Mouse (Mus musculus) CH12.LX (cell line): Measurements from ENCODE around the gene Gm5108. TPM values are rescaled to one million over a fixed set of nuclear protein-coding genes. Genes with fewer than 3 reads are reported as not detected.

Source experiments
- DNase-seq: peaks from one replicate; pipeline ENCODE4 v3.0.0-alpha.2; 2013; ENCODE audit errors: extremely low read depth
- H3K27ac ChIP-seq: 2 replicates; pipeline ENCODE4 v1.5.1; 2012; ENCODE audit warnings: low read depth, mild to moderate bottlenecking, control low read depth, moderate library complexity; ENCODE audit not compliant: insufficient read depth
- H3K27me3 ChIP-seq: replicated peaks from 2 replicates; pipeline ENCODE3; 2012; ENCODE audit warnings: inconsistent platforms
- H3K36me3 ChIP-seq, 2 experiments: replicated peaks in 1 of 2; 2 replicates each; pipeline versions ENCODE3 to v1.6.1; 2012; ENCODE audit warnings: inconsistent platforms in 1 of 2, low read length in 1 of 2, mild to moderate bottlenecking in 1 of 2, mixed read lengths in 1 of 2, moderate library complexity in 1 of 2; ENCODE audit not compliant: control insufficient read depth in 1 of 2, insufficient read depth in 1 of 2
- H3K4me1 ChIP-seq, 2 experiments: 2 replicates each; pipeline ENCODE4 v1.6.1; 2012; ENCODE audit warnings: inconsistent platforms in 1 of 2, moderate library complexity in 1 of 2; ENCODE audit not compliant: insufficient read depth in 2 of 2, control insufficient read depth in 1 of 2
- H3K4me2 ChIP-seq: 2 replicates; pipeline ENCODE4 v1.6.1; 2012; ENCODE audit warnings: low read depth, mild to moderate bottlenecking, control low read depth; ENCODE audit not compliant: poor library complexity, insufficient read depth, severe bottlenecking
- H3K4me3 ChIP-seq, 3 experiments: fragments of 150-350 bp in 1 of 3; sonication (generic) in 1 of 3; replicated peaks in 1 of 3; 2 replicates each; pipeline versions ENCODE3 to v1.5.1; 2011 to 2012; ENCODE audit warnings: low read depth in 2 of 3, low read length in 2 of 3, mild to moderate bottlenecking in 2 of 3, moderate library complexity in 2 of 3, control low read depth in 1 of 3, improper control_type of control experiment in 1 of 3, inconsistent platforms in 1 of 3, mixed read lengths in 1 of 3; ENCODE audit not compliant: poor library complexity in 1 of 3
- H3K79me2 ChIP-seq: replicated peaks from 2 replicates; pipeline ENCODE4 v1.6.1; 2012; ENCODE audit warnings: mild to moderate bottlenecking, moderate library complexity; ENCODE audit not compliant: control insufficient read depth, poor library complexity, insufficient read depth, severe bottlenecking; ENCODE audit errors: extremely low read depth
- H3K9ac ChIP-seq: 2 replicates; pipeline ENCODE4 v1.6.1; 2012; ENCODE audit warnings: low read depth, mild to moderate bottlenecking, control low read depth, moderate library complexity; ENCODE audit not compliant: insufficient read depth
- H3K9me3 ChIP-seq: replicated peaks from 2 replicates; pipeline ENCODE3; 2012; ENCODE audit warnings: low read length, inconsistent platforms, mixed read lengths
- BHLHE40 ChIP-seq: IDR thresholded peaks from 2 replicates; pipeline ENCODE4 v1.6.1; 2011; ENCODE audit warnings: mild to moderate bottlenecking, low read depth, low read length, improper control_type of control experiment
- CHD1 ChIP-seq: IDR thresholded peaks from 2 replicates; pipeline ENCODE4 v1.6.1; 2012; ENCODE audit warnings: low read depth, low read length, improper control_type of control experiment, inconsistent platforms
- CHD2 ChIP-seq: IDR thresholded peaks from 2 replicates; pipeline ENCODE4 v1.6.1; 2011; ENCODE audit warnings: low read length, improper control_type of control experiment
- CTCF ChIP-seq, 2 experiments: IDR thresholded peaks in 1 of 2; conservative IDR thresholded peaks in 1 of 2; 2 replicates each; pipeline ENCODE4 v1.5.1; 2011 to 2012; ENCODE audit warnings: low read depth in 2 of 2, low read length in 2 of 2, improper control_type of control experiment in 1 of 2, inconsistent platforms in 1 of 2, mild to moderate bottlenecking in 1 of 2, moderate library complexity in 1 of 2
- E2F4 ChIP-seq: IDR thresholded peaks from 2 replicates; pipeline ENCODE4 v1.6.1; 2011; ENCODE audit warnings: low read depth, low read length, improper control_type of control experiment; ENCODE audit not compliant: insufficient replicate concordance
- ELF1 ChIP-seq: IDR thresholded peaks from 2 replicates; pipeline ENCODE4 v1.6.1; 2014; ENCODE audit warnings: low read depth, mild to moderate bottlenecking, inconsistent platforms, low read length, improper control_type of control experiment
- EP300 ChIP-seq: IDR thresholded peaks from 2 replicates; pipeline ENCODE4 v1.6.1; 2011; ENCODE audit warnings: low read length, improper control_type of control experiment
- ETS1 ChIP-seq: conservative IDR thresholded peaks from 2 replicates; pipeline ENCODE4 v1.6.1; 2012; ENCODE audit warnings: low read depth, mild to moderate bottlenecking, inconsistent platforms, low read length, improper control_type of control experiment, moderate library complexity
- GABPA ChIP-seq: IDR thresholded peaks from 2 replicates; pipeline ENCODE4 v1.6.1; 2012; ENCODE audit warnings: low read depth, low read length, improper control_type of control experiment, inconsistent platforms; ENCODE audit not compliant: insufficient replicate concordance
- HCFC1 ChIP-seq: IDR thresholded peaks from 2 replicates; pipeline ENCODE4 v1.6.1; 2012; ENCODE audit warnings: low read depth, mild to moderate bottlenecking, inconsistent platforms, low read length, improper control_type of control experiment
- IRF4 ChIP-seq: IDR thresholded peaks from 2 replicates; pipeline ENCODE4 v1.6.1; 2014; ENCODE audit warnings: low read depth, mild to moderate bottlenecking, inconsistent platforms, low read length, improper control_type of control experiment
- JUN ChIP-seq: IDR thresholded peaks from 2 replicates; pipeline ENCODE4 v1.6.1; 2011; ENCODE audit warnings: low read depth, mild to moderate bottlenecking, low read length, improper control_type of control experiment, moderate library complexity; ENCODE audit not compliant: insufficient read depth
- JUND ChIP-seq: conservative IDR thresholded peaks from 2 replicates; pipeline ENCODE4 v1.6.1; 2011; ENCODE audit warnings: low read depth, low read length, improper control_type of control experiment
- KAT2A ChIP-seq: IDR thresholded peaks from 2 replicates; pipeline ENCODE4 v1.6.1; 2012; ENCODE audit warnings: low read length, improper control_type of control experiment, inconsistent platforms; ENCODE audit not compliant: insufficient replicate concordance
- MAFK ChIP-seq: IDR thresholded peaks from 2 replicates; pipeline ENCODE4 v1.6.1; 2011; ENCODE audit warnings: low read length, improper control_type of control experiment; ENCODE audit not compliant: insufficient replicate concordance
- MAX ChIP-seq: IDR thresholded peaks from 2 replicates; pipeline ENCODE4 v1.6.1; 2011; ENCODE audit warnings: low read length, improper control_type of control experiment
- MAZ ChIP-seq: IDR thresholded peaks from 2 replicates; pipeline ENCODE4 v1.6.1; 2012; ENCODE audit warnings: low read depth, mild to moderate bottlenecking, inconsistent platforms, low read length, improper control_type of control experiment, moderate library complexity
- MXI1 ChIP-seq: IDR thresholded peaks from 2 replicates; pipeline ENCODE4 v1.6.1; 2011; ENCODE audit warnings: mild to moderate bottlenecking, low read depth, low read length, improper control_type of control experiment
- MYC ChIP-seq: IDR thresholded peaks from 2 replicates; pipeline ENCODE4 v1.6.1; 2011; ENCODE audit warnings: low read depth, mild to moderate bottlenecking, improper control_type of control experiment, low read length
- NELFE ChIP-seq: IDR thresholded peaks from 2 replicates; pipeline ENCODE4 v1.6.1; 2011; ENCODE audit warnings: low read depth, low read length, improper control_type of control experiment
- NRF1 ChIP-seq: IDR thresholded peaks from 2 replicates; pipeline ENCODE4 v1.6.1; 2014; ENCODE audit warnings: low read depth, mild to moderate bottlenecking, inconsistent platforms, low read length, improper control_type of control experiment, moderate library complexity
- PAX5 ChIP-seq: IDR thresholded peaks from 2 replicates; pipeline ENCODE4 v1.6.1; 2012; ENCODE audit warnings: low read length, inconsistent platforms, mixed read lengths
- POLR2A ChIP-seq: IDR thresholded peaks from 2 replicates; pipeline ENCODE4 v1.6.1; 2011; ENCODE audit warnings: low read depth, mild to moderate bottlenecking, improper control_type of control experiment, low read length
- POLR2AphosphoS2 ChIP-seq: IDR thresholded peaks from 2 replicates; pipeline ENCODE4 v1.6.1; 2011; ENCODE audit warnings: low read depth, low read length, improper control_type of control experiment
- RAD21 ChIP-seq: IDR thresholded peaks from 2 replicates; pipeline ENCODE4 v1.6.1; 2011; ENCODE audit warnings: low read depth, mild to moderate bottlenecking, low read length, improper control_type of control experiment, moderate library complexity
- RCOR1 ChIP-seq: conservative IDR thresholded peaks from 2 replicates; pipeline ENCODE4 v1.6.1; 2012; ENCODE audit warnings: low read depth, mild to moderate bottlenecking, inconsistent platforms, low read length, improper control_type of control experiment
- SIN3A ChIP-seq: IDR thresholded peaks from 2 replicates; pipeline ENCODE4 v1.6.1; 2012; ENCODE audit warnings: low read length, improper control_type of control experiment, inconsistent platforms
- SMC3 ChIP-seq: IDR thresholded peaks from 2 replicates; pipeline ENCODE4 v1.6.1; 2011; ENCODE audit warnings: low read depth, low read length, improper control_type of control experiment
- TBP ChIP-seq: conservative IDR thresholded peaks from 2 replicates; pipeline ENCODE4 v1.6.1; 2011; ENCODE audit warnings: low read depth, low read length, improper control_type of control experiment
- TCF12 ChIP-seq: IDR thresholded peaks from 2 replicates; pipeline ENCODE4 v1.6.1; 2014; ENCODE audit warnings: low read depth, mild to moderate bottlenecking, inconsistent platforms, low read length, improper control_type of control experiment
- UBTF ChIP-seq: IDR thresholded peaks from 2 replicates; pipeline ENCODE4 v1.6.1; 2012; ENCODE audit warnings: low read depth, mild to moderate bottlenecking, inconsistent platforms, low read length, improper control_type of control experiment, moderate library complexity
- USF1 ChIP-seq: IDR thresholded peaks from 2 replicates; pipeline ENCODE4 v1.6.1; 2014; ENCODE audit warnings: low read depth, mild to moderate bottlenecking, inconsistent platforms, low read length, improper control_type of control experiment
- USF2 ChIP-seq: conservative IDR thresholded peaks from 2 replicates; pipeline ENCODE4 v1.6.1; 2011; ENCODE audit warnings: low read depth, low read length, improper control_type of control experiment
- ZC3H11A ChIP-seq: IDR thresholded peaks from 2 replicates; pipeline ENCODE4 v1.6.1; 2012; ENCODE audit warnings: low read depth, mild to moderate bottlenecking, inconsistent platforms, low read length, improper control_type of control experiment
- ZKSCAN1 ChIP-seq: IDR thresholded peaks from 2 replicates; pipeline ENCODE4 v1.6.1; 2012; ENCODE audit warnings: low read depth, inconsistent platforms, low read length, improper control_type of control experiment, borderline replicate concordance
- ZMIZ1 ChIP-seq: IDR thresholded peaks from 2 replicates; pipeline ENCODE4 v1.6.1; 2012; ENCODE audit warnings: low read depth, mild to moderate bottlenecking, inconsistent platforms, low read length, improper control_type of control experiment
- dilution Hi-C: fragments of 300-500 bp; cut with MboI; formaldehyde crosslinking; loops from 2 replicates; pipeline ENCODE4 v1.14.3; 2020; ENCODE audit warnings: low sequenced_read_pairs; ENCODE audit not compliant: extremely low pct_unique_long_range_greater_than_20kb, extremely low pct_ligation_motif_present
- in situ Hi-C: fragments of 300-500 bp; cut with MboI; formaldehyde crosslinking; loops from 3 replicates; pipeline ENCODE4 v1.14.3; 2019; ENCODE audit warnings: low sequenced_read_pairs, low pct_ligation_motif_present, low pct_unique_long_range_greater_than_20kb, mixed read lengths
- polyA plus RNA-seq: library from polyadenylated mRNA; unstranded; fragments of >175 nt; gene quantifications from 2 replicates; pipeline ENCODE4 v1.2.1, GENCODE M21; 2012; ENCODE audit warnings: low read depth; ENCODE audit not compliant: insufficient read length
- total RNA-seq, 2 experiments: library from RNA; depleted of rRNA; stranded (reverse); fragments of 300-350 nt in 1 of 2; fragments of >200 nt in 1 of 2; gene quantifications; 2 replicates each; pipeline ENCODE4 v1.2.3; 2012 to 2014

The Gm5108 gene
- total and polyA plus RNA-seq, 3 experiments, result not detected

GRCm38 (mm10) chr5:68012618-68013017 lies 71.1 kb downstream of the Gm5108 start:
- no peaks in the 10 kb centered on the region for H3K79me2 ChIP-seq
- in situ Hi-C loops (loop anchor here (5.0 to 25.0 kb wide), 2 partner anchors 260 to 475 kb away; no protein-coding TSS in a partner anchor), dilution Hi-C loops (no loop called here)
- no peak overlapping the region for H3K4me3 ChIP-seq
- TF ChIP-seq TBP, result no peak
- TF ChIP-seq JUND, result no peak
- no peak for TF ChIP-seq USF1
- TF ChIP-seq BHLHE40, result no peak
- TF ChIP-seq USF2, result no peak
- TF ChIP-seq KAT2A, result no peak
- peak; percentile 37; the same call in 1 of the 2 replicates for TF ChIP-seq MAFK
- no peak for TF ChIP-seq ETS1
- TF ChIP-seq MXI1, result no peak
- no peak for TF ChIP-seq ZMIZ1
- TF ChIP-seq POLR2AphosphoS2, result no peak
- no peak for TF ChIP-seq NRF1
- TF ChIP-seq EP300, result no peak
- TF ChIP-seq ZC3H11A, result peak; percentile 72
- TF ChIP-seq MYC, result no peak
- no peak for TF ChIP-seq MAX
- 0 out of 2 replicates have a peak, but pooled peaks have one; percentile 33 for TF ChIP-seq NELFE
- TF ChIP-seq RAD21, result peak; percentile 86
- no peak for TF ChIP-seq JUN
- TF ChIP-seq SMC3, result peak; percentile 95
- TF ChIP-seq POLR2A, result no peak
- peak; percentile 85 to 90 for TF ChIP-seq CTCF (conservative IDR thresholded peaks at IDR 0.05 in 1 of 2, IDR thresholded peaks at IDR 0.05 in 1 of 2; ENCODE audit: low read depth in 2 of 2, low read length in 2 of 2)
- no peak for TF ChIP-seq TCF12
- TF ChIP-seq ELF1, result no peak
- TF ChIP-seq HCFC1, result no peak
- TF ChIP-seq SIN3A, result no peak
- no peak for TF ChIP-seq UBTF
- TF ChIP-seq PAX5, result no peak
- TF ChIP-seq E2F4, result no peak
- no peak for TF ChIP-seq CHD2
- no peak for TF ChIP-seq GABPA
- TF ChIP-seq RCOR1, result no peak
- TF ChIP-seq CHD1, result no peak
- TF ChIP-seq ZKSCAN1, result no peak
- TF ChIP-seq MAZ, result no peak
- no peak for TF ChIP-seq IRF4
- H3K4me1 ChIP-seq, result no peaks in the 10 kb centered on the region
- peak; percentile 71 for DNase-seq
- no peaks in the 10 kb centered on the region for H3K9me3 ChIP-seq
- H3K27ac ChIP-seq, result no peak overlapping the region
- no peaks in the 10 kb centered on the region for H3K27me3 ChIP-seq
- no peaks in the 10 kb centered on the region for H3K36me3 ChIP-seq
- no peak overlapping the region for H3K4me2 ChIP-seq
- no peak overlapping the region for H3K9ac ChIP-seq
